Mouse (Mus musculus) ES-E14 (cell line): ENCODE results near the gene Slc35b3. TPM values are rescaled to one million over a fixed set of nuclear protein-coding genes. Genes with fewer than 3 reads are reported as not detected.

Source experiments
- DNase-seq: peaks from one replicate; pipeline ENCODE4 v3.0.0-alpha.2; 2013; ENCODE audit warnings: low read depth, low spot score
- H3K27ac ChIP-seq: 2 replicates; pipeline ENCODE4 v1.5.1; 2012; ENCODE audit warnings: low read depth, mild to moderate bottlenecking, low read length, moderate library complexity, mixed read lengths; ENCODE audit not compliant: poor library complexity, insufficient read depth, severe bottlenecking
- H3K36me3 ChIP-seq: 2 replicates; pipeline ENCODE4 v1.6.1; 2012; ENCODE audit warnings: mild to moderate bottlenecking, low read length, moderate library complexity, mixed read lengths; ENCODE audit not compliant: control insufficient read depth, poor library complexity, insufficient read depth, severe bottlenecking
- H3K4me1 ChIP-seq, 2 experiments: fragments of 150-350 bp in 1 of 2; sonication (generic) in 1 of 2; 2 replicates each; pipeline ENCODE4 v1.6.1; 2012; ENCODE audit warnings: low read length in 2 of 2, mild to moderate bottlenecking in 1 of 2, mixed read lengths in 1 of 2; ENCODE audit not compliant: control insufficient read depth in 2 of 2, insufficient read depth in 2 of 2, poor library complexity in 1 of 2
- H3K4me3 ChIP-seq, 2 experiments: fragments of 150-350 bp in 1 of 2; sonication (generic) in 1 of 2; 2 replicates each; pipeline ENCODE4 v1.5.1; 2012; ENCODE audit warnings: low read length in 2 of 2, low read depth in 1 of 2, mild to moderate bottlenecking in 1 of 2, mixed read lengths in 1 of 2; ENCODE audit not compliant: insufficient read depth in 1 of 2, poor library complexity in 1 of 2, severe bottlenecking in 1 of 2
- H3K9ac ChIP-seq: 2 replicates; pipeline ENCODE4 v1.6.1; 2012; ENCODE audit warnings: low read depth, mild to moderate bottlenecking, low read length, mixed read lengths; ENCODE audit not compliant: poor library complexity, insufficient read depth, severe bottlenecking
- H3K9me3 ChIP-seq: fragments of 150-350 bp; sonication (generic); 2 replicates; pipeline ENCODE4 v1.6.1; 2012; ENCODE audit warnings: low read depth, mild to moderate bottlenecking, low read length; ENCODE audit not compliant: control insufficient read depth, insufficient read depth
- CHD2 ChIP-seq: IDR thresholded peaks from 2 replicates; pipeline ENCODE4 v1.6.1; 2014; ENCODE audit warnings: mild to moderate bottlenecking, low read depth, low read length, inconsistent platforms
- HCFC1 ChIP-seq: IDR thresholded peaks from 2 replicates; pipeline ENCODE4 v1.6.1; 2012; ENCODE audit warnings: low read length, inconsistent platforms, borderline replicate concordance; ENCODE audit not compliant: insufficient read depth
- MAFK ChIP-seq: IDR thresholded peaks from 2 replicates; pipeline ENCODE4 v1.6.1; 2014; ENCODE audit warnings: mild to moderate bottlenecking, low read depth, low read length, inconsistent platforms; ENCODE audit not compliant: insufficient read depth
- ZC3H11A ChIP-seq: IDR thresholded peaks from 2 replicates; pipeline ENCODE4 v1.6.1; 2012; ENCODE audit warnings: low read depth, mild to moderate bottlenecking, inconsistent platforms, low read length, borderline replicate concordance
- ZNF384 ChIP-seq: IDR thresholded peaks from 2 replicates; pipeline ENCODE4 v1.6.1; 2012; ENCODE audit warnings: low read depth, low read length, inconsistent platforms
- in situ Hi-C, 2 experiments: fragments of 600-800 bp; cut with MboI; formaldehyde crosslinking; loops; one replicate each; pipeline ENCODE4 v1.15.1; 2025; ENCODE audit warnings: low sequenced_read_pairs in 2 of 2, inconsistent platforms in 1 of 2; ENCODE audit not compliant: unreplicated experiment in 2 of 2
- total RNA-seq: library from RNA; depleted of rRNA; stranded (reverse); fragments of 300-350 nt; gene quantifications from 2 replicates; pipeline ENCODE4 v1.2.3, GENCODE M21; 2012

Gene Slc35b3
- total RNA-seq, 1 experiment, result 20.3 TPM

GRCm38 (mm10) chr13:38892364-38892763 lies 68.3 kb downstream of the Slc35b3 start:
- no peak overlapping the region for H3K27ac ChIP-seq
- in situ Hi-C loops, result no loop called here
- no peak for DNase-seq
- H3K9me3 ChIP-seq, result no peaks in the 10 kb centered on the region
- H3K4me3 ChIP-seq, result no peak overlapping the region
- no peak for TF ChIP-seq CHD2
- TF ChIP-seq MAFK, result no peak
- TF ChIP-seq HCFC1, result no peak
- no peak for TF ChIP-seq ZC3H11A
- no peak for TF ChIP-seq ZNF384
- H3K4me1 ChIP-seq, result no peaks in the 10 kb centered on the region
- no peaks in the 10 kb centered on the region for H3K36me3 ChIP-seq
- no peak overlapping the region for H3K9ac ChIP-seq
